Comparison of ENCODE assay signal across 13 mouse cellular contexts in genomic region chr10:69751416-69751815, GRCm38 (mm10).
DNase-seq lines count a peak whose midpoint lies in the region; ATAC-seq lines count a peak whose summit lies in the region.
"Had no signal": no experiment of that assay in that cellular context is flagged by ENCODE, and none has a peak within 500 bp of the region (broad histone marks: within the 10 kb centered on the region; RNA-seq: fewer than 3 reads in every experiment).

No protein-coding gene starts in this region.

- no peak overlapping the region for H3K4me2 ChIP-seq in forebrain, embryonic 15.5 days (replicated peaks)
- H3K4me2 ChIP-seq in forebrain, embryonic 16.5 days (ENCODE audit: low read length), result no peak overlapping the region
- no peak overlapping the region for H3K4me2 ChIP-seq in hindbrain, embryonic 12.5 days (replicated peaks)
- H3K4me2 ChIP-seq in midbrain, embryonic 16.5 days (ENCODE audit: low read length), result no peak overlapping the region

- no peaks in the 10 kb centered on the region for H3K27me3 ChIP-seq in forebrain, embryonic 15.5 days
- H3K27me3 ChIP-seq in forebrain, embryonic 16.5 days (replicated peaks; ENCODE audit: control insufficient read depth, insufficient read depth, low read length), result no peaks in the 10 kb centered on the region
- H3K27me3 ChIP-seq in hindbrain, embryonic 12.5 days, result no peaks in the 10 kb centered on the region
- H3K27me3 ChIP-seq in midbrain, embryonic 16.5 days (ENCODE audit: control insufficient read depth, insufficient read depth, low read depth, low read length), result no peaks in the 10 kb centered on the region

- peak overlapping the region; percentile 15; the same call in 1 of the 2 replicates for H3K27ac ChIP-seq in forebrain, embryonic 15.5 days (replicated peaks)
- H3K27ac ChIP-seq in forebrain, embryonic 16.5 days (ENCODE audit: low read length), result no peak overlapping the region
- H3K27ac ChIP-seq in hindbrain, embryonic 12.5 days, result peak overlapping the region; percentile 79
- peak overlapping the region; percentile 33; the same call in 1 of the 2 replicates for H3K27ac ChIP-seq in midbrain, embryonic 16.5 days (ENCODE audit: low read length)
- H3K27ac ChIP-seq: left cerebral cortex, adult 2 months had no signal

- no peaks in the 10 kb centered on the region for H3K36me3 ChIP-seq in forebrain, embryonic 15.5 days
- H3K36me3 ChIP-seq in forebrain, embryonic 16.5 days (ENCODE audit: control insufficient read depth, insufficient read depth), result no peaks in the 10 kb centered on the region
- no peaks in the 10 kb centered on the region for H3K36me3 ChIP-seq in hindbrain, embryonic 12.5 days
- H3K36me3 ChIP-seq in midbrain, embryonic 16.5 days (ENCODE audit: control insufficient read depth, insufficient read depth, low read length), result no peaks in the 10 kb centered on the region

- peak; percentile 54 for DNase-seq in brain, adult 2 months (ENCODE audit: low read depth, low spot score)
- no peak for DNase-seq in right cerebral cortex, postnatal 36 days (ENCODE audit: low spot score in 2 of 2)
- no peak for DNase-seq in layer of hippocampus, adult 9-11 months
- DNase-seq: cerebellum, adult 9-11 months; gastrocnemius, postnatal 36 days; kidney, adult 9 months; thymus, postnatal 4 days had no signal

- no peak overlapping the region for H3K4me3 ChIP-seq in forebrain, embryonic 15.5 days
- no peak overlapping the region for H3K4me3 ChIP-seq in forebrain, embryonic 16.5 days (replicated peaks; ENCODE audit: low read length)
- H3K4me3 ChIP-seq in hindbrain, embryonic 12.5 days, result no peak overlapping the region
- no peak overlapping the region for H3K4me3 ChIP-seq in midbrain, embryonic 16.5 days (ENCODE audit: low read depth, low read length)
- H3K4me3 ChIP-seq: left cerebral cortex, adult 2 months had no signal

- H3K9me3 ChIP-seq in forebrain, embryonic 15.5 days, result no peaks in the 10 kb centered on the region
- no peaks in the 10 kb centered on the region for H3K9me3 ChIP-seq in forebrain, embryonic 16.5 days (ENCODE audit: control insufficient read depth, low read length)
- H3K9me3 ChIP-seq in hindbrain, embryonic 12.5 days (replicated peaks), result no peaks in the 10 kb centered on the region
- no peaks in the 10 kb centered on the region for H3K9me3 ChIP-seq in midbrain, embryonic 16.5 days (replicated peaks; ENCODE audit: control insufficient read depth, low read length, poor library complexity, severe bottlenecking)

- no peak for ATAC-seq in forebrain, embryonic 15.5 days (replicated peaks)
- ATAC-seq in forebrain, embryonic 16.5 days, result no peak
- peak; percentile 67; the same call in 1 of the 2 replicates for ATAC-seq in hindbrain, embryonic 12.5 days (ENCODE audit: low FRiP score)
- 0 out of 2 replicates have a peak, but pooled peaks have one; percentile 23 for ATAC-seq in midbrain, embryonic 16.5 days
- ATAC-seq: inflammation-experienced regulatory T-cells, adult 6 months had no signal

- no peak overlapping the region for H3K9ac ChIP-seq in forebrain, embryonic 15.5 days (replicated peaks)
- H3K9ac ChIP-seq in forebrain, embryonic 16.5 days (replicated peaks; ENCODE audit: low read depth, low read length), result no peak overlapping the region
- no peak overlapping the region for H3K9ac ChIP-seq in hindbrain, embryonic 12.5 days
- H3K9ac ChIP-seq in midbrain, embryonic 16.5 days (ENCODE audit: low read depth, low read length), result no peak overlapping the region

- peaks cover 12% of the 10 kb centered on the region for H3K4me1 ChIP-seq in forebrain, embryonic 15.5 days
- peaks cover 10% of the 10 kb centered on the region; the same call in 1 of the 2 replicates for H3K4me1 ChIP-seq in forebrain, embryonic 16.5 days (replicated peaks; ENCODE audit: control insufficient read depth, insufficient read depth, low read length)
- H3K4me1 ChIP-seq in hindbrain, embryonic 12.5 days, result peaks cover 24% of the 10 kb centered on the region
- H3K4me1 ChIP-seq in midbrain, embryonic 16.5 days (ENCODE audit: control insufficient read depth, insufficient read depth, low read length), result peaks cover 21% of the 10 kb centered on the region

- WGBS in forebrain, embryonic 15.5 days, result 52% methylated on average over 7 of the region's 7 CpGs
- WGBS in forebrain, embryonic 16.5 days, result 49% methylated on average over 7 of the region's 7 CpGs
- WGBS in hindbrain, embryonic 12.5 days, result 39% methylated on average over 7 of the region's 7 CpGs
- WGBS in midbrain, embryonic 16.5 days, result 42% methylated on average over 7 of the region's 7 CpGs

Comparison
In these comparisons a context has a peak if more than half of its experiments do, and no peak if none do; other contexts are left out.
1. ATAC-seq: peak in hindbrain, embryonic 12.5 days (single experiment) and midbrain, embryonic 16.5 days (single experiment); none in forebrain, embryonic 15.5 days (single experiment) and forebrain, embryonic 16.5 days (single experiment).